Mouse (Mus musculus) erythroblast, embryonic 14.5 days (primary cell): ENCODE results near the gene Grb7. TPM values are rescaled to one million over a fixed set of nuclear protein-coding genes. Genes with fewer than 3 reads are reported as not detected.

ENCODE experiments used
- H3K27me3 ChIP-seq: 2 replicates; pipeline ENCODE4 v1.6.1; 2012; ENCODE audit warnings: inconsistent platforms; ENCODE audit not compliant: control insufficient read depth
- H3K36me3 ChIP-seq: 2 replicates; pipeline ENCODE4 v1.6.1; 2012; ENCODE audit warnings: mild to moderate bottlenecking, inconsistent platforms; ENCODE audit not compliant: control insufficient read depth
- H3K4me1 ChIP-seq: 2 replicates; pipeline ENCODE4 v1.6.1; 2012; ENCODE audit warnings: inconsistent platforms; ENCODE audit not compliant: control insufficient read depth
- H3K4me3 ChIP-seq: replicated peaks from 2 replicates; pipeline ENCODE3; 2012; ENCODE audit warnings: moderate library complexity, mild to moderate bottlenecking, inconsistent platforms
- H3K9me3 ChIP-seq: 2 replicates; pipeline ENCODE4 v1.6.1; 2012; ENCODE audit warnings: low read length, inconsistent platforms, mixed read lengths; ENCODE audit not compliant: control insufficient read depth
- GATA1 ChIP-seq: IDR thresholded peaks from 2 replicates; pipeline ENCODE4 v1.6.1; 2012; ENCODE audit warnings: low read length, inconsistent platforms, mixed read lengths
- TAL1 ChIP-seq: IDR thresholded peaks from 3 replicates; pipeline ENCODE4 v1.6.1; 2012; ENCODE audit warnings: low read length, inconsistent platforms, mixed read lengths
- polyA plus RNA-seq: library from polyadenylated mRNA; stranded (reverse); fragments of >175 nt; gene quantifications from 2 replicates; pipeline ENCODE4 v1.2.3, GENCODE M21; 2012

Grb7 gene
- polyA plus RNA-seq, 1 experiment, result 0.13 TPM

GRCm38 (mm10) chr11:98459860-98460259 lies 13.7 kb downstream of the Grb7 start:
- H3K36me3 ChIP-seq, result peaks cover 2% of the 10 kb centered on the region; the same call in 1 of the 2 replicates
- peaks cover 46% of the 10 kb centered on the region for H3K27me3 ChIP-seq
- H3K4me1 ChIP-seq, result peaks cover 13% of the 10 kb centered on the region
- H3K9me3 ChIP-seq, result no peaks in the 10 kb centered on the region
- no peak overlapping the region for H3K4me3 ChIP-seq
- no peak for TF ChIP-seq TAL1
- no peak for TF ChIP-seq GATA1

DNA sequence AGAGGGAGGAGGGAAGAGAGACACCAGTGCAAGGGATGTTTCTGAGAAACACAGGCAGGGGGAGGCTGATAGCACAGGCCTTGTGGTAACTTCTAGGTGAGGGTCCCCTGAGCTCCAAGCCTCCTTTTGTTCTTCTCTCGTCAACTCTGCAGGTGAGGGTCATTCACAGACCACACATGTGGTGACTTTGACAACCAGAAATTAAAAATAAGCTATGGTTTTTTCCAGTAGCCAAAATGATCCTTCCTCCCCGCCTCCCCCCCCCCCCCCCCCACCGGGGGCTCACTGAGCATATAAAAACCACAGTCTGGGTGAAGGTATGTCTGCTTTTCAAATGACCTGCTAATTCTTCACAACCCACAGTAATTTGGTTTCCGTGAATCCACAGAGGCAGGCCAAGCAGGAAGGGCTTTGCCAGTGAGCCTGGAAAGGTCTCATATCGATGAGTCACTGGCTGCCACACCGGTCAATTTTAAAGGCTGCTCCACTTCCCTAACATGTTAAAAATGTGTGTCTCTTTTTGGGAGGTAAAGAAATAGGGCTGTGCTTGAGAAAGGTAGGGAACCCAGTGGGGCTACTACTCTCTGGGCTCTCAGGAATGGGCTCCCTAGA lies 15.0 kb downstream of the Grb7 start:
- Histone ChIP-seq H3K9me3 (no peaks in the 10 kb centered on the region), H3K4me1 (peaks cover 13% of the 10 kb centered on the region), H3K4me3 (no peak overlapping the region), H3K36me3 (no peaks in the 10 kb centered on the region), H3K27me3 (peaks cover 41% of the 10 kb centered on the region)
- TF ChIP-seq TAL1, result no peak
- no peak for TF ChIP-seq GATA1

DNA sequence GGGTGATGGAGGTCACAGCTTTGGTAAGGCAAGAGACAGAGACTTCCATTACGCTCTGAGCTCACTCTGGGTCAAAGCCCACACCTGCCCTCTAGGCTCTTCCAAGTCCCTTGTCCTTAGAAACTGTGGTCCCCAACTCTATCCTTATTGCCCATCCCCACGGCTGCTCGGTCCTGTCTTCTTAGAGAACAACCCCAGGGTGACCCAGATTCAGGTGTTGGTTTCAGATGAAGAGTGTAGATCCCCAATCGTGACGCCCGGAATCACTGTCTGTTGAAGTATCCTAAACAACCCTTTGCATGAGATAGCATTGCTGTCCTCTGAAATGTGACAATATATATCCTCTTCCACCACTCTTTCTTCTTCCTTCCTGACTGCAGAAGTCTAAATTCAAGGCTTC lies 16.1 kb downstream of the Grb7 start:
- H3K36me3 ChIP-seq, result no peaks in the 10 kb centered on the region

GRCm38 (mm10) chr11:98463911-98464310 lies 17.7 kb downstream of the Grb7 start:
- H3K4me3 ChIP-seq, result no peak overlapping the region
- H3K27me3 ChIP-seq, result peaks cover 21% of the 10 kb centered on the region
- H3K9me3 ChIP-seq, result no peaks in the 10 kb centered on the region
- no peaks in the 10 kb centered on the region for H3K36me3 ChIP-seq
- TF ChIP-seq TAL1, result no peak
- TF ChIP-seq GATA1, result no peak
- no peaks in the 10 kb centered on the region for H3K4me1 ChIP-seq

More for the DNA sequence above, 16.1 kb downstream of the Grb7 start:
- TF ChIP-seq TAL1 (no peak), GATA1 (no peak)
- Histone ChIP-seq H3K27me3 (peaks cover 37% of the 10 kb centered on the region), H3K9me3 (no peaks in the 10 kb centered on the region), H3K4me3 (no peak overlapping the region), H3K4me1 (peaks cover 10% of the 10 kb centered on the region)

GRCm38 (mm10) chr11:98464516-98464915 lies 18.3 kb downstream of the Grb7 start:
- TF ChIP-seq GATA1, result no peak
- Histone ChIP-seq H3K36me3 (no peaks in the 10 kb centered on the region), H3K4me1 (no peaks in the 10 kb centered on the region), H3K27me3 (peaks cover 17% of the 10 kb centered on the region), H3K4me3 (no peak overlapping the region), H3K9me3 (no peaks in the 10 kb centered on the region)

GRCm38 (mm10) chr11:98469761-98470714 lies 23.8 kb downstream of the Grb7 start:
- Histone ChIP-seq H3K4me3 (no peak overlapping the region), H3K4me1 (no peaks in the 10 kb centered on the region), H3K27me3 (peaks cover 6% of the 10 kb centered on the region; the same call in 1 of the 2 replicates), H3K36me3 (no peaks in the 10 kb centered on the region), H3K9me3 (no peaks in the 10 kb centered on the region)
- TF ChIP-seq TAL1 (no peak), GATA1 (no peak)

- Histone ChIP-seq H3K9me3 (no peaks in the 10 kb centered on the region), H3K4me3 (no peak overlapping the region), H3K36me3 (no peaks in the 10 kb centered on the region), H3K27me3 (peaks cover 6% of the 10 kb centered on the region; the same call in 1 of the 2 replicates), H3K4me1 (no peaks in the 10 kb centered on the region)
- TF ChIP-seq GATA1 (no peak), TAL1 (no peak)
Measured at GRCm38 (mm10) chr11:98470795-98471194, 24.6 kb downstream of the Grb7 start.

GRCm38 (mm10) chr11:98472696-98473095 lies 26.5 kb downstream of the Grb7 start:
- H3K4me3 ChIP-seq, result no peak overlapping the region
- TF ChIP-seq TAL1, result no peak
- TF ChIP-seq GATA1, result no peak
- no peaks in the 10 kb centered on the region for H3K4me1 ChIP-seq
- no peaks in the 10 kb centered on the region for H3K36me3 ChIP-seq
- H3K27me3 ChIP-seq, result 0 out of 2 replicates have a peak, but pooled peaks cover 6% of the 10 kb centered on the region
- H3K9me3 ChIP-seq, result no peaks in the 10 kb centered on the region

GRCm38 (mm10) chr11:98473916-98474479 lies 27.8 kb downstream of the Grb7 start:
- no peak for TF ChIP-seq GATA1
- no peak for TF ChIP-seq TAL1
- Histone ChIP-seq H3K36me3 (no peaks in the 10 kb centered on the region), H3K9me3 (no peaks in the 10 kb centered on the region), H3K4me3 (no peak overlapping the region), H3K27me3 (0 out of 2 replicates have a peak, but pooled peaks cover 6% of the 10 kb centered on the region), H3K4me1 (no peaks in the 10 kb centered on the region)
